Mouse (Mus musculus) T-helper 17 cell (primary cell): ENCODE results near the gene Neurog1.

ENCODE experiments used
- in situ Hi-C, 2 experiments: fragments of 300-600 bp; cut with MboI, MseI; formaldehyde crosslinking; loops; 1 replicate in 1 of 2; 2 replicates in 1 of 2; pipeline ENCODE4 v1.15.1; 2025; ENCODE audit warnings: high pct_unique_total_duplicates in 2 of 2

Neurog1 gene

DNA sequence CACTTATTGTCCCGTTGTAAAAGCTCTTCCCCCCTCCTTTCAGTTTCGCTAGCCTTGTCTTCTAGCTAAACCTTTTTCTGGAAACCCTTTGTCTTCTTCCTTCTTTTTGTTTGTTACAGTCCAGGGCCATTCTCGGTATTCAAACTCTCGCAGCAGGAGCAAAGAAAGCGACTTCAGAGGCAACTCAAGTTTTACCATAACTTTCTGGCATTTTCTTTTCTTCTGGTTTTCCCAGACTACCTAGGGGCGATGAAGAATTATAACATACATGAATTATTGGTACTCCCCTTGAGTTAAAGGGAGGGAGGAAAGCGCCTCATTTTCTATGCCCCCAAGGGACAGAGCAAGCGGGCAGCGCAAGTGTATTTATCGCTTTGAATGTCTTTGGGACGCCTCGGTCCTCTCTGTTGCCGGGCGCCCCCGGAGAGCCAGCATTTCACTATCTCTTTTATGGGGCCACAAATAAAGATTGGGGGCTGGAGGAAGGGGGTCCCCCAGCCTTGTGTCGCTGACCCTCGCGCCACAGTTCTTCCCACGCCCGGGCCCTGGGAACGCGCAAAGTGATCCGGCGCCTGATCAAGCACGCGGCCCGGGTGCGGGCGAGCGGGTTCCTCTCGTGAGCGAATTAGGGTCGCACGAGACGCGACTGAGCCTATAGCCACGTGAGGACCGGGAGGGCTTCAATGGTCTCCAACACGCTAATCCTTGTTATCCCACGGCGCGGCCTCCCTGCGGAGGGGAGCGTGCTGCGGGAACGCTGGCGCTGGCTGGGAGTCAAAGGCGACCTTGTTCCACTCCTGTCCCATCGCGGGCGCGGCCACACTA lies 6.4 kb upstream of the Neurog1 start:
- in situ Hi-C loops, result no loop called here

DNA sequence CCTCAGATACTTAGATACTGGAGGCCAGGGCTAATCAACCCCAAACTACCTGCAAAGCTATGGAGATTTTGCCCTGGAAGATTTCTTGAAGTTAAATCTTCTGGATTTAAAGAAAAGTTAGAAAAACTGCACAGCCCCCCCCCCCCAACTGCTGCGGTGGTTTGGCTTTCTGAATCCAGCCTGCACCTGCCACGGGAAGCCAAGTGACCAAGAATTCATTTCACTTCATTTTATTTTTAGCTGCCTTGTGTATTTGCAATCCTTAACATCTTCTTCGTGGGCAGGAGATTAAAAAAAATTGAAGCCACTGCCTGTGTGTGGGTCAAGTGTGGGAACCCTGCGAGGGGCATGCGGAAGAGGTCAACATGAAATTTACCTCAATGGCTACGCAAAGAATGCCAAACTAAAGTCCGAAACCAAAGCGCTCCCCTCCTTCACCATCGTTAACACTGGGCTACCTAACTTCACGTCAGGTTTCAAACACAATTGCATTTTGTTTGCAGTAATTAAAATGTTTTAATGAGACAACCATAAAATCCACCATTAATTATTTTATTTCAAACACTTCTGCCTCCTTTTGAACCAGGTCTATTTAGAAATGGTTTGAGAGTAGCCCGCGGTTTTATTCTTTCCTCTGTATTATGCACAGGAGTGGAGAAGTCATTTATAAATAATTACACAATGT lies 5.6 kb upstream of the Neurog1 start:
- in situ Hi-C loops, result no loop called here

DNA sequence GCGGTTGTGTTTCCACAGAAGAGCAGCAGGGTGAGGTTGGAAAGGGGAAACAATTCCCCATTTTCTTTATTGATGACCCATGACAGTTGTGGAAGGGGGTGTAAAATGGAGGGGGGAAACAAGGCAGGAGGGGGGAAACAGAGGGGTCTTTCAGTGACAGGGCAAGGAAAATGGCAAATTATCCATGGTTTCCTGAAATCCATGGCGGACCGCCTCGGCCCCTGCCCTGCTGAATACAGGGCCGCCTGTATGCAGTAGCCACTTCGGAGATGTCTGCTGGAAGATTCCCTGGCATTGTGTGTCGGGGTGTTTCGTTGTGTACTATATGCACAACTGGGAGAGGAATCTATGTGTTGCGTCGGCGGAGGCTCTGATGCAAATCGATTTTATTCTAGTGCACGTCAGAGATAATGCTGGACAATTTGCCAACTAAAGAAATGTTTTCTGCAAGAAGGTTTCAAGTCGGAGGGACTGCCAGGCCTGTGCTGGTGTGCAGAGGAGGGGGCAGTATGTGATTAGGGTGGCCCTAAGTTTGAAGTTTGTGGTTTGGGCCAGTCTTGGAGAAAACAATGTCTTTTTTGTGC lies 4.8 kb upstream of the Neurog1 start:
- in situ Hi-C loops, result no loop called here

GRCm38 (mm10) chr13:56253379-56253778 lies 1.4 kb upstream of the Neurog1 start:
- in situ Hi-C loops, result no loop called here

DNA sequence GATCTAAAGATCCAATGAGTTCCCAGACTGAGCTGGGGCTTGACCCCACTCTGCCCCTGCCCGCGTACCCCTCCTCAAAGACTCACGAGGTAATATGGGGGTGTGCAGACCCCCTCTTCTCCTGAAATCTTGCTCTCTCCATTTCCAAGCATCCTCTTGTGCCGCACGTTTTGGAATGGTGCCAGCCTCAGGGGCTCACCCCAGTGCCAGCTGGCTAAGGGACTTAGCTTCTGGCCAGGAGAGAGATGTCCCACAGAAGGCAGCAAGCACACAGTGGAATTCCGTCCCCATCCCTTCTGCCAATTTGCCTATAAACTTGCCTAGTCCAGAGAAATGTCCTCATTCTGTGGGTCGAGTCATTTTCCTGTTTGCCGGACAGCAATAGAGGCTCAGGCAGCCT lies 820 bp upstream of the Neurog1 start:
- in situ Hi-C loops, result no loop called here

GRCm38 (mm10) chr13:56251176-56251923 lies 613 bp downstream of the Neurog1 start:
- in situ Hi-C loops, result no loop called here

GRCm38 (mm10) chr13:56250551-56251161 lies 1.3 kb downstream of the Neurog1 start:
- in situ Hi-C loops, result no loop called here

GRCm38 (mm10) chr13:56249593-56250341 lies 2.2 kb downstream of the Neurog1 start:
- in situ Hi-C loops, result loop anchor here in 1 of 2 experiments (5.0 kb wide), 1 partner anchor 52 kb away; no protein-coding TSS in a partner anchor

DNA sequence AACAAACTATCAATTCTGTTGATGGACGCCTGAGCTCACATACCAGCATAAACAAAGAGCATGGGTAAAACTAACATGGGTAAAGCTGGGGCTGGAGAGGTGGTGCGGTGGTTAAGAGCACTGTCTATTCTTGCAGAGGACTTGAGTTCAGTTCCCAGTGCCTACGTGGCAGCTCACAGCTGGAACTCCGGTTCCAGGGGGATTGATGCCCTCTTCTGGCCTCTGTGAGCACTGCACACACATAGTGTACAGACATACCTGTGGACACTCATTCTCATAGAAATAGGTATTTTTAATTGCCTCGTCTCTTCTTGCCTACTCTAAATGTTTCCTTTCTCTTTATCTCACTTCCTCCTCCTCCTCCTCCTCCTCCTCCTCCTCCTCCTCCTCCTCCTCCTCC lies 8.9 kb downstream of the Neurog1 start:
- in situ Hi-C loops, result no loop called here

- in situ Hi-C loops, result no loop called here
Measured at GRCm38 (mm10) chr13:56240012-56240770, 11.8 kb downstream of the Neurog1 start.

- in situ Hi-C loops, result no loop called here
Measured at GRCm38 (mm10) chr13:56237905-56238304, 14.1 kb downstream of the Neurog1 start.

GRCm38 (mm10) chr13:56236194-56236593 lies 15.8 kb downstream of the Neurog1 start:
- in situ Hi-C loops, result no loop called here

GRCm38 (mm10) chr13:56228790-56229189 lies 23.2 kb downstream of the Neurog1 start:
- in situ Hi-C loops, result no loop called here

DNA sequence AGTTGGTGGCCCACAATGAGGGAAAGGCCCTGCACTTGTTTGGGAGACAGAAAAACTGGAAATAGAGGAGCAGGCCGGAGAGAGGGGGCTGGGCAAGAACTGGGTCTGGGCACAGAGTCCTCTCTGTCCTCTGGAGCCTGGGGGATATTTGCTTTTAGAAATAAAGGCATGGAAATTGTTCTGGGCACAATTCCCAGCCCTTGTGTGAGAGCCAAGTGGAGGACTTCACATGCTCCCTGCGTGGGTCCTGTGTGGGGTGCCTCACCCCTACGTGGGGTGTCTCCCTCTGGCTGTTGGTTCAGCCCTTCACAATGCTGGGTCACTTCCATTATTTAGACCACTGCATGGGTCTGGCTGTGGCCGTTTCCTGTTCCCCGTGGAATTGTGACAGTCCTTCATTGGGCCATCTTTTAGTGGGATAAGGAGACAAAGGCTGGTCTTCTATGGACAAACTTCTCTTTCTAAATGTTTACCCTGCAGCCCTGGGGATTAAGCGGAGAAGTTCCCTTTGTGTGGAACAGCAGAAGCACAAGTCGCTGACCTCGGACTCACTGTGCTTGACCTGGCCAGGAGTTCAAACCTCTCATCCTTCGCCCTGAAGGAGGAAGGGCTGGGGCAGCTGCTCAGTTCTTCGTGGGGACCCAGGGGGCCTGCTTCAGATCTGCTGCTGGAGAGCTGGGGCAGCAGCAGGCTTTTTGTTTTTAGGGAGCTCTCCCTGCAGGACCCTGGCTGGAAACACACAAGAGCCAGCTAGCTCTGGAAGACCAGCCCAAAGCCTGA lies 25.6 kb downstream of the Neurog1 start:
- in situ Hi-C loops, result no loop called here

DNA sequence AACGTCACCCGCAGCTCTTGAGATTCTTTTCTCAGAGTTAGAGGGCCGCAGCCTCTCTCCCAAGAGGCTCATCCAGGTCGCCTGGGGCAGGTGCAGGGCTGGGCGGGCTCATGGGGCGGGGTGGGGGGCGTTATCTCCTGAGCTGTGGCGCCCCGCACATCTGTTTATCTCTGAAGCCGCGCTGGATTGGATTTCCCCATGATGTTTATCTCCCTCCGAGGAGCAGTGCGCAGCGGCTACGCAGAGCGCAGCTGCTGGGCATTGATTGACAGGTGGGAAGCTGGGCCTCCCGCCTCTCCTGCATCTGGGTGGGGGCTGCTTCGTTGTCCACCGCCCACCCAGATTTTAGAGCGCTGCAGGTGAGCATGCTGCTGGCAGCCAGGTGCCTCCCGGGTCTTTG lies 28.3 kb downstream of the Neurog1 start:
- in situ Hi-C loops, result no loop called here

- in situ Hi-C loops, result no loop called here
Measured at GRCm38 (mm10) chr13:56222849-56223246, 29.1 kb downstream of the Neurog1 start.

- in situ Hi-C loops, result no loop called here
Measured at GRCm38 (mm10) chr13:56221995-56222848, 29.7 kb downstream of the Neurog1 start.
